Mouse (Mus musculus) C2C12 (cell line): ENCODE results near the gene Hdac7. TPM values are rescaled to one million over a fixed set of nuclear protein-coding genes. Genes with fewer than 3 reads are reported as not detected.

Source experiments
- H3K27me3 ChIP-seq: one replicate; pipeline ENCODE4 v1.6.1; 2011; ENCODE audit not compliant: control insufficient read depth, insufficient read depth, insufficient read length
- H3K36me3 ChIP-seq: one replicate; pipeline ENCODE4 v1.6.1; 2011; ENCODE audit not compliant: control insufficient read depth, insufficient read depth
- H3K4me3 ChIP-seq: one replicate; pipeline ENCODE4 v1.5.1; 2011; ENCODE audit warnings: mild to moderate bottlenecking, control low read depth; ENCODE audit not compliant: poor library complexity, insufficient read depth, severe bottlenecking
- H3K79me2 ChIP-seq: one replicate; pipeline ENCODE4 v1.6.1; 2011; ENCODE audit not compliant: control insufficient read depth, insufficient read depth
- H3K79me3 ChIP-seq: one replicate; pipeline ENCODE4 v1.6.1; 2011; ENCODE audit warnings: low read depth, control low read depth
- H3ac ChIP-seq: one replicate; pipeline ENCODE3; 2011; ENCODE audit warnings: low read depth; ENCODE audit not compliant: control insufficient read depth, insufficient read length
- CEBPB ChIP-seq: IDR thresholded peaks from one replicate; pipeline ENCODE4 v1.6.1; 2011; ENCODE audit warnings: low read depth, mild to moderate bottlenecking, control low read depth, moderate library complexity
- CTCF ChIP-seq: IDR thresholded peaks from one replicate; pipeline ENCODE4 v1.5.1; 2011; ENCODE audit not compliant: control insufficient read depth, insufficient read depth, insufficient read length
- FOSL1 ChIP-seq: IDR thresholded peaks from one replicate; pipeline ENCODE4 v1.8.0; 2011; ENCODE audit warnings: mild to moderate bottlenecking, low read length; ENCODE audit not compliant: poor library complexity, insufficient read depth, severe bottlenecking
- MAX ChIP-seq: IDR thresholded peaks from one replicate; pipeline ENCODE4 v1.6.1; 2011; ENCODE audit warnings: mild to moderate bottlenecking, control low read depth
- MYOD1 ChIP-seq: IDR thresholded peaks from one replicate; pipeline ENCODE4 v1.6.1; 2011; ENCODE audit warnings: low read depth; ENCODE audit not compliant: control insufficient read depth, insufficient read length
- MYOG ChIP-seq: IDR thresholded peaks from one replicate; pipeline ENCODE4 v1.6.1; 2011; ENCODE audit not compliant: control insufficient read depth, insufficient read length; ENCODE audit errors: extremely low read depth
- USF1 ChIP-seq: IDR thresholded peaks from one replicate; pipeline ENCODE4 v1.6.1; 2011; ENCODE audit warnings: low read depth, mild to moderate bottlenecking, control low read depth, moderate library complexity
- polyA plus RNA-seq: library from polyadenylated mRNA; unstranded; fragments of >200 nt; fragmentation: generic; extraction: Trizol; gene quantifications from one replicate; pipeline ENCODE4 v1.2.1, GENCODE M21; 2012; ENCODE audit warnings: missing spikeins

The Hdac7 gene
- polyA plus RNA-seq, 1 experiment: 41.2 TPM

DNA sequence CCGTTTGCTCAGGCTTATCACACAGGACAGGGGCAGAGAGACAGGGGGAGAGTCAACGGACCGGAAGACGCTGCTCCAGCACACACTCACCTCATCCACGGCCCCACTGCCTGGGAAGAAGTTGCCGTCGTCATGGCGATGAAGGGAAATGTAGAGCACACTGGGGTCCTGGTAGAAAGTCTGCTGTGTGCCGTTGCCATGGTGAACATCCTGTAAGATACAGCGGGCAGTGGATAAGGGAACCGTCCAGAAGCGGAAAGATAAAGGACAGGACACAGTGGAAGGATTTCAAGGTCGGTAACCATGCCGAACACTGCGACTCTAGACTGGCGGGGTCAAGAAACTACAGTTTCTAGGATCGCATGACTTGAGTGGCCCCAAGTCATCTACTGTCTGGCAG lies 46.2 kb downstream of the Hdac7 start:
- Histone ChIP-seq H3K27me3 (no peaks in the 10 kb centered on the region), H3K36me3 (peaks cover 96% of the 10 kb centered on the region)
- no peak for TF ChIP-seq MAX
- TF ChIP-seq CEBPB: no peak
- no peak for TF ChIP-seq MYOG
- TF ChIP-seq CTCF: no peak
- TF ChIP-seq FOSL1: no peak
- TF ChIP-seq MYOD1: no peak
- no peak for TF ChIP-seq USF1

DNA sequence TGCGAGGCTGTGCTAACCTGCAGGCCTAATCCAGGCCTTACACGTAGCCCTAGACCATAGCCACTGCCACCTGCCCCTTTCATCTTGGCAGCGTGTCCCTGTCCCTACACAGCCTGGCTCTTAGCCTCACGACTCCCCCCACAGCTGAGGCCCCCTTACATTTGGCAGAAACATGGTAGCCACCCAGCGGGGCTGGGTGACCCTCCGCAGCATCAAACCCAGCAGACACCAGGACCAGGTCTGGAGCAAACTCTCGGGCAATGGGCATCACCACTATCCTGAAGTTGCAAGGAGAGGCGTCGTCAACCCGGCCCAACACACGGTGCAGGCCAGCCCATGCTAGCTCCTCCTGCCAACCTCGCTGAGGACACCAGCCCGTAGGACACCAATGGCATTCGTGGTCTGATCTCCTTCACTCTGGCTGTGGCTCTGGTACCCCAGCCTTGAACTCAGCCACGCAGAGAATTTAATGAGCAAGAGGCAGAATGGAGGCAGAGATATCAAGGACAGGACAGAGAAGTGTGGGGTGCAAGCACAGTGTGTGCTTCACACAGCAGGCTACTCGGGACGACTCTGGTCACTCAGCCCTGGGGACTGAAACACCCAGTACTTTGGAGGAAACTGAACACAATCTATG lies 47.5 kb downstream of the Hdac7 start:
- Histone ChIP-seq H3K4me3 (no peak overlapping the region), H3ac (no peak overlapping the region), H3K36me3 (peaks cover 98% of the 10 kb centered on the region), H3K27me3 (no peaks in the 10 kb centered on the region), H3K79me2 (no peaks in the 10 kb centered on the region), H3K79me3 (no peaks in the 10 kb centered on the region)
- no peak for TF ChIP-seq CEBPB
- no peak for TF ChIP-seq USF1
- no peak for TF ChIP-seq MAX
- no peak for TF ChIP-seq MYOG
- TF ChIP-seq CTCF: no peak
- TF ChIP-seq MYOD1: no peak
- TF ChIP-seq FOSL1: no peak

More for the DNA sequence above, 46.2 kb downstream of the Hdac7 start:
- no peak overlapping the region for H3K4me3 ChIP-seq
- H3ac ChIP-seq: no peak overlapping the region
- H3K79me3 ChIP-seq: no peaks in the 10 kb centered on the region
- H3K79me2 ChIP-seq: no peaks in the 10 kb centered on the region

DNA sequence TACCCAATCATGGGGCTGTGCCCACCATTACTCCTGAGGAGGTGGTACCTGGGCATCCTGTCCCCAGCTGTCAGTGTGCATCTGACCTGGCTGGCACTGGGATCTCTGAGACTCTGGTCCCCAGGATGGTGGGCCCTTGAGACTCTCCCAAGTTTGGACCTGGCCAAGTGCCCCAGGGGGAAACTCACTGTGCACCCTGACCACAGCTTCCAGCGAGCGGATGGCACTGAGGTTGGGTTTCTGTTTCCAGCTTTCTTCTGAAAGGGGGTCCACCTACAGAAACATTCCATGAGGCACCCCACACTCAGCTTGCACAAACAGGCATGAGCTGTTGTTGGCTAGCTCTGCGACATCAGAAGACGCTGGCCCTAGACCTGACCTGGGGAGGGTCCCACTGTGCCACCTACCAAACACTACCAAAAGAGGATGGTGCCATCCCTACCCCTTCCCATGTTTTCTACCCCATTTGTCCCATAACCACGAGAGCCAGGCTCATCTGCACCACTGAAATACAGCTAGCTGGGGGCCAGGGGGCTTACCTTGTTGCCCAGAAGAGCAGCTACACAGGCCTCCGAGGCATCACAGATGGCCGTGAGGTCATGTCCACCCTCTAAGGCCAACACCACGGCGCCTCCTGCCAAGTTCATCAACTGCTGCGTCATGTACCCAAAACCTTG lies 48.6 kb downstream of the Hdac7 start:
- H3K79me3 ChIP-seq: no peaks in the 10 kb centered on the region
- H3K36me3 ChIP-seq: peaks cover 97% of the 10 kb centered on the region
- H3K79me2 ChIP-seq: no peaks in the 10 kb centered on the region
- no peak overlapping the region for H3ac ChIP-seq
- TF ChIP-seq MYOG (no peak), CEBPB (no peak), MAX (no peak), CTCF (no peak), MYOD1 (no peak), FOSL1 (no peak), USF1 (no peak)
- no peaks in the 10 kb centered on the region for H3K27me3 ChIP-seq
- H3K4me3 ChIP-seq: no peak overlapping the region

DNA sequence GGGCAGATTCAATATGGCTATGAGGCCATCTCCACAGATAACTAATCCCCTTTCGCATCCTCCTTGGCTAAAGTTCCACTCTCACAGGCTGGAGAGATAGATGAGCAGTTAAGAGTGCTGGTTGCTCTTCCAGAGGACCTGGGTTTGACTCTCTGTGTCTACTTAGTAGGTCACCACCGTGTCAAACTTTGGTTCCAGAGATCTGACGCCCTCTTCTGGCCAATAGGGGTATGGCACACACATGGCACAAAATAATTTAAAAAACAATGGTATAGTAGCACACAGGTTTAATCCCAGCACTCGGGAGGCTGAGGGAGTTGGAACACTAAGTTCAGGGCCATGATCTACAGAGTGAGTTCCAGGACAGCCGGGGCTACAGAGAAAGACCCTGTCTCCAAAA lies 50.0 kb downstream of the Hdac7 start:
- H3K27me3 ChIP-seq: no peaks in the 10 kb centered on the region
- H3ac ChIP-seq: no peak overlapping the region
- H3K79me3 ChIP-seq: peaks cover 2% of the 10 kb centered on the region
- H3K79me2 ChIP-seq: peaks cover 13% of the 10 kb centered on the region
- peaks cover 99% of the 10 kb centered on the region for H3K36me3 ChIP-seq
- TF ChIP-seq USF1 (no peak), CTCF (no peak), FOSL1 (no peak), MAX (no peak), MYOD1 (no peak), MYOG (no peak)
- no peak overlapping the region for H3K4me3 ChIP-seq

DNA sequence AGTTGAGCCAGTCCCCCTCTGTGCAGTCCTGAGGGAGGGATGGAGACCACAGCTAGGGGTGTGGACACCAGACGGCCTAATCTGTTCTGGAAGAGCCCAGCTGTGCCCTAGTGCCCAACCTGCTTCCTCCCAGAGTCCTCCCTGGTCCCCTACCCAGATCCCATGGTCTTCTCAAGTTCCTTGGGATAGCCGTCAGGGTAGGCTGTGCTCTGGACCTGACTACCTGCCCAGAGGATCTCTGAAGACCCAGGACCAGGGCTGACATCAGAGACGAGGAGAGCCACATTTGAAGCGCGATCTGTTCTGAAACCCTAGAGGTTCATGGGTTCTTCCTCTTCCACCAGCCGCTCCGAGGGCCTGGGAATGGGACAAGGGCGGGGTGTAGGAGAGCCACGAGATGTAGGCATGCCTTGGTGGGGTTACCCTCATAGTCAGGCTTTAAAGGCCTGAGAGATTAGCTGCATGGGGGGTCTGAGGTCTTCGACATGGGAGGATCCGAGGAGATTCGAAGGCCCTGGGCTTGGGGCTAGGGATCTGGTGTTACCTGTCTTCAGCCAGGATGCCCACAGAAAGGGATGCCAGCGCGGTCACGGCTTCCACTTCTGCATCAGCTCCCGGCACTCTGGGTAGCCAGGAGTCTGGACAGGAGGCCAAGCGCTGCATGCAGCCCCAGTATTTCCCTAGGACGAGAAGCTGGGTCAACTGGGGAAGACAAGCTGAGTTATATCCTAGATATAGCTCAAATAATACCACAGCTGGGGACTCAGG lies 50.7 kb downstream of the Hdac7 start:
- Histone ChIP-seq H3K79me2 (peaks cover 20% of the 10 kb centered on the region), H3K36me3 (peaks cover 97% of the 10 kb centered on the region), H3K27me3 (no peaks in the 10 kb centered on the region), H3K4me3 (no peak overlapping the region), H3K79me3 (peaks cover 3% of the 10 kb centered on the region), H3ac (no peak overlapping the region)
- no peak for TF ChIP-seq MYOD1
- no peak for TF ChIP-seq CTCF
- no peak for TF ChIP-seq FOSL1
- no peak for TF ChIP-seq MYOG
- TF ChIP-seq CEBPB: no peak
- no peak for TF ChIP-seq USF1
- TF ChIP-seq MAX: no peak
